7 mouse cellular contexts compared by ENCODE assay signal in the genomic region with DNA sequence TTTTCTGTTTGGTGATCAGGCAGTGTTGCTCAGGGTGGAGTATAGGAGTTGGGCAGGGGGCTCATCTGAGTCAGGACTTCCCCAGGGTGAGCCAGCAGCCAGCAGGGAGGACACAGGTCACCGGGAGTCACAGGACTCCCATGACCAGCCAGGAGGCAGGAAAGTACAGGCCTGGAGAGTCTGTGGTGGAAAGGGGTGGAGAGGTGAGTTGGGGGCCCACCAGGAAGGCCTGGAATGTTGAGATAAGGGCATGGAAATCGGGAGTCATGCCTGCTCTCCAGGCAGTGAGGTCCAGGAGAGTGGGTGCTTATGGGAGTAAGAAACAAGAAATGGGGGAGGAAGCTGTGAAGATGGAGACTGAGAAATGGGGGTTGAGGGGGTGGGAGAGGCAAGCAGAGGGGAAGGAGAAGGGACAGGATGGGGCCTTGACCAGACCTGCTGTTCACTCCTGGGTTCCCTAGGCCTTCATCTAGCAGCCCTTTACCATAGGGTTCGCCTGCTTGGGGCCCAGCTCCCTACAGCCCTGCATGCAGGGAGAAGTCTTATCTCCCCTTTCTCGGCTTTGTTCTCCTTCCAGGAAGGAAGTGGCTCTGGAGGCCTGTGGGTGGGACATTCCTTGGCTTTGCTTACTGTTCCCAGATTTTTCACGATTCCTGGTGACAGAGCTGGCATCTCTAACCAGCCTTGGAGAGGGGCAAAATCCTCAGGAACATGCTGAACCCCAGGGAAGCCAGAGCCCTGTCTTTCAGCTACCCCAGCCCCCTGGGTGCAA. TPM values are rescaled to one million over a fixed set of nuclear protein-coding genes. Genes with fewer than 3 reads are reported as not detected.
A peak's percentile ranks its signal among the peaks of the same experiment; 100 is the strongest.
DNase-seq lines count a peak whose midpoint lies in the region; ATAC-seq and TF ChIP-seq lines count a peak whose summit lies in the region.

No protein-coding gene starts in this region.

- no peaks in the 10 kb centered on the region for H3K36me3 ChIP-seq in midbrain, embryonic 10.5 days
- no peaks in the 10 kb centered on the region for H3K36me3 ChIP-seq in midbrain, embryonic 13.5 days
- H3K36me3 ChIP-seq in heart, embryonic 15.5 days: no peaks in the 10 kb centered on the region
- no peaks in the 10 kb centered on the region for H3K36me3 ChIP-seq in limb, embryonic 10.5 days
- no peaks in the 10 kb centered on the region for H3K36me3 ChIP-seq in small intestine, adult 2 months (ENCODE audit: control insufficient read depth, insufficient read depth, low read length)

- H3K27me3 ChIP-seq in midbrain, embryonic 10.5 days (ENCODE audit: low read depth, poor library complexity, severe bottlenecking): no peaks in the 10 kb centered on the region
- no peaks in the 10 kb centered on the region for H3K27me3 ChIP-seq in midbrain, embryonic 13.5 days
- H3K27me3 ChIP-seq in heart, embryonic 15.5 days: no peaks in the 10 kb centered on the region
- no peaks in the 10 kb centered on the region for H3K27me3 ChIP-seq in limb, embryonic 10.5 days (ENCODE audit: low read depth, poor library complexity, severe bottlenecking)
- no peaks in the 10 kb centered on the region for H3K27me3 ChIP-seq in small intestine, adult 2 months (ENCODE audit: control insufficient read depth, insufficient read depth, low read length)

- TF ChIP-seq POLR2A in small intestine, adult 2 months (IDR thresholded peaks at IDR 0.05; ENCODE audit: low read depth, low read length): no peak

- no peak overlapping the region for H3K4me2 ChIP-seq in midbrain, embryonic 13.5 days (replicated peaks)
- H3K4me2 ChIP-seq in heart, embryonic 15.5 days: 0 out of 2 replicates have a peak overlapping the region, but pooled peaks have one; percentile 7

- H3K4me3 ChIP-seq in midbrain, embryonic 10.5 days: no peak overlapping the region
- no peak overlapping the region for H3K4me3 ChIP-seq in midbrain, embryonic 13.5 days (replicated peaks)
- no peak overlapping the region for H3K4me3 ChIP-seq in heart, embryonic 15.5 days
- no peak overlapping the region for H3K4me3 ChIP-seq in limb, embryonic 10.5 days
- no peak overlapping the region for H3K4me3 ChIP-seq in small intestine, adult 2 months (ENCODE audit: low read depth, low read length)

- H3K9me3 ChIP-seq in midbrain, embryonic 10.5 days (replicated peaks): 0 out of 2 replicates have a peak, but pooled peaks cover 4% of the 10 kb centered on the region
- no peaks in the 10 kb centered on the region for H3K9me3 ChIP-seq in midbrain, embryonic 13.5 days
- no peaks in the 10 kb centered on the region for H3K9me3 ChIP-seq in heart, embryonic 15.5 days (replicated peaks)
- no peaks in the 10 kb centered on the region for H3K9me3 ChIP-seq in limb, embryonic 10.5 days (replicated peaks)

- H3K9ac ChIP-seq in midbrain, embryonic 13.5 days (replicated peaks): no peak overlapping the region
- H3K9ac ChIP-seq in heart, embryonic 15.5 days: no peak overlapping the region

- 40% methylated on average over 5 of the region's 5 CpGs for WGBS in midbrain, embryonic 10.5 days
- WGBS in midbrain, embryonic 13.5 days: 53% methylated on average over 5 of the region's 5 CpGs
- 7% methylated on average over 5 of the region's 5 CpGs for WGBS in heart, embryonic 15.5 days
- WGBS in limb, embryonic 10.5 days: 26% methylated on average over 5 of the region's 5 CpGs
- 22% methylated on average over 5 of the region's 5 CpGs for WGBS in small intestine, adult 2 months

- no peak for ATAC-seq in midbrain, embryonic 13.5 days
- peak; percentile 79 for ATAC-seq in heart, embryonic 15.5 days (replicated peaks; ENCODE audit: insufficient number of reproducible peaks, insufficient read depth, low FRiP score, low read depth)

- peak overlapping the region; percentile 74 for H3K27ac ChIP-seq in midbrain, embryonic 10.5 days (replicated peaks)
- H3K27ac ChIP-seq in midbrain, embryonic 13.5 days: no peak overlapping the region
- H3K27ac ChIP-seq in heart, embryonic 15.5 days: peak overlapping the region; percentile 82
- H3K27ac ChIP-seq in limb, embryonic 10.5 days: peak overlapping the region; percentile 78
- peak overlapping the region; percentile 20; the same call in 1 of the 2 replicates for H3K27ac ChIP-seq in small intestine, adult 2 months (ENCODE audit: insufficient read depth, low read depth, low read length)

- peaks cover 56% of the 10 kb centered on the region for H3K4me1 ChIP-seq in midbrain, embryonic 10.5 days
- peaks cover 12% of the 10 kb centered on the region for H3K4me1 ChIP-seq in midbrain, embryonic 13.5 days (replicated peaks)
- H3K4me1 ChIP-seq in heart, embryonic 15.5 days (replicated peaks): peaks cover 41% of the 10 kb centered on the region
- H3K4me1 ChIP-seq in limb, embryonic 10.5 days: peaks cover 85% of the 10 kb centered on the region
- H3K4me1 ChIP-seq in small intestine, adult 2 months (ENCODE audit: control insufficient read depth, insufficient read depth, insufficient read length, low read length): peaks cover 7% of the 10 kb centered on the region; the same call in 1 of the 2 replicates

- no peak for TF ChIP-seq CTCF in small intestine, adult 2 months (IDR thresholded peaks at IDR 0.05; ENCODE audit: extremely low read depth, insufficient read length, insufficient replicate concordance, low read depth, low read length)

- no peak for DNase-seq in midbrain, embryonic 10.5 days (ENCODE audit: low spot score)
- DNase-seq in limb, embryonic 10.5 days (ENCODE audit: low spot score): no peak
- no peak for DNase-seq in urinary bladder, postnatal 25 days (ENCODE audit: low spot score)
- no peak for DNase-seq in yolk sac, embryonic 10.5 days (ENCODE audit: low spot score)

RNA-seq across cellular contexts. Expression of gene Ccr7, which starts 28.2 kb away (rescaled TPM):
- polyA plus RNA-seq in midbrain, embryonic 10.5 days (2016; fragmentation: Nextera tagmentation; extraction: Ambion mirVana): 0.14 TPM in 1 of 2 replicates, not detected in the other
- polyA plus RNA-seq in midbrain, embryonic 13.5 days (2015; fragmentation: Nextera tagmentation; extraction: Ambion mirVana): not detected in 2 replicates
- 0.34 and 0.67 TPM in 2 replicates for polyA plus RNA-seq in heart, embryonic 15.5 days (2015; fragmentation: Nextera tagmentation; extraction: Ambion mirVana)
- polyA plus RNA-seq in limb, embryonic 10.5 days (2016; fragmentation: Nextera tagmentation; extraction: Ambion mirVana): 0.82 and 1.3 TPM in 2 replicates
- 2.5 and 4.1 TPM in 2 replicates for polyA plus RNA-seq in small intestine, adult 2 months (2012; rRNA removed)

RNA-seq across cellular contexts. Expression of gene Tns4, which starts 37.6 kb away (rescaled TPM):
- 0.55 and 0.84 TPM in 2 replicates for polyA plus RNA-seq in midbrain, embryonic 10.5 days (2016; fragmentation: Nextera tagmentation; extraction: Ambion mirVana)
- 0.10 and 0.16 TPM in 2 replicates for polyA plus RNA-seq in midbrain, embryonic 13.5 days (2015; fragmentation: Nextera tagmentation; extraction: Ambion mirVana)
- 0.08 and 0.27 TPM in 2 replicates for polyA plus RNA-seq in heart, embryonic 15.5 days (2015; fragmentation: Nextera tagmentation; extraction: Ambion mirVana)
- polyA plus RNA-seq in limb, embryonic 10.5 days (2016; fragmentation: Nextera tagmentation; extraction: Ambion mirVana): 0.74 and 1.4 TPM in 2 replicates
- polyA plus RNA-seq in small intestine, adult 2 months (2012; rRNA removed): 4.8 and 47.8 TPM in 2 replicates
